Mouse (Mus musculus) G1E (cell line): ENCODE measurements around the gene Capn10. TPM values are rescaled to one million over a fixed set of nuclear protein-coding genes. Genes with fewer than 3 reads are reported as not detected.

Source experiments
- ATAC-seq: 2 replicates; pipeline ENCODE4 v1.8.0; 2016; ENCODE audit warnings: mild to moderate bottlenecking; ENCODE audit not compliant: insufficient number of reproducible peaks, poor library complexity, low FRiP score, severe bottlenecking; ENCODE audit errors: extremely low read depth
- DNase-seq: peaks from one replicate; pipeline ENCODE4 v3.0.0; 2012; ENCODE audit warnings: low spot score
- H3K27me3 ChIP-seq: 2 replicates; pipeline ENCODE4 v1.6.1; 2012; ENCODE audit warnings: mild to moderate bottlenecking, low read length, inconsistent platforms; ENCODE audit not compliant: insufficient read depth
- H3K36me3 ChIP-seq: replicated peaks from 2 replicates; pipeline ENCODE3; 2012; ENCODE audit warnings: mild to moderate bottlenecking, inconsistent platforms
- H3K4me1 ChIP-seq: 2 replicates; pipeline ENCODE4 v1.6.1; 2012; ENCODE audit warnings: low read depth, low read length, inconsistent platforms, mixed read lengths; ENCODE audit not compliant: insufficient read depth
- H3K4me3 ChIP-seq: 2 replicates; pipeline ENCODE4 v1.5.1; 2012; ENCODE audit warnings: low read depth, mild to moderate bottlenecking, inconsistent platforms, low read length, moderate library complexity, mixed read lengths
- H3K9me3 ChIP-seq: replicated peaks from 2 replicates; pipeline ENCODE4 v1.6.1; 2012; ENCODE audit warnings: inconsistent platforms
- CTCF ChIP-seq: IDR thresholded peaks from 2 replicates; pipeline ENCODE4 v1.5.1; 2012; ENCODE audit warnings: low read depth, low read length, inconsistent platforms, mixed read lengths
- GATA1 ChIP-seq: IDR thresholded peaks from 2 replicates; pipeline ENCODE4 v1.6.1; 2012; ENCODE audit warnings: borderline replicate concordance, low read length, inconsistent platforms, mixed read lengths
- GATA2 ChIP-seq: IDR thresholded peaks from 2 replicates; pipeline ENCODE4 v1.6.1; 2012; ENCODE audit warnings: low read depth, low read length, inconsistent platforms, borderline replicate concordance
- POLR2AphosphoS5 ChIP-seq: IDR thresholded peaks from 2 replicates; pipeline ENCODE4 v1.6.1; 2012; ENCODE audit warnings: low read depth, low read length, inconsistent platforms; ENCODE audit not compliant: insufficient replicate concordance
- TAL1 ChIP-seq: conservative IDR thresholded peaks from 2 replicates; pipeline ENCODE4 v1.6.1; 2012; ENCODE audit warnings: low read depth, low read length, inconsistent platforms, mixed read lengths
- polyA plus RNA-seq: library from polyadenylated mRNA; stranded (reverse); fragments of >175 nt; gene quantifications from 2 replicates; pipeline ENCODE4 v1.2.3, GENCODE M21; 2012
- total RNA-seq, 2 experiments: library from RNA; stranded (forward) in 1 of 2; stranded (reverse) in 1 of 2; fragments of 200-1000 nt in 1 of 2; fragments of >200 nt in 1 of 2; fragmentation: Nextera tagmentation in 1 of 2; gene quantifications; 2 replicates each; pipeline ENCODE4 v1.2.3; 2014 to 2017

The Capn10 gene
- total and polyA plus RNA-seq, 3 experiments = 13.2 to 25.0 (median 22.3) TPM

GRCm38 (mm10) chr1:92903627-92904026 is 30.5 kb upstream of the Capn10 start:
- H3K9me3 ChIP-seq = no peaks in the 10 kb centered on the region
- no peak overlapping the region for H3K4me3 ChIP-seq
- no peak for ATAC-seq
- peaks cover 14% of the 10 kb centered on the region for H3K36me3 ChIP-seq
- no peak for DNase-seq
- H3K27me3 ChIP-seq = peaks cover 36% of the 10 kb centered on the region
- H3K4me1 ChIP-seq = peaks cover 33% of the 10 kb centered on the region
- TF ChIP-seq GATA1 = no peak
- no peak for TF ChIP-seq CTCF
- TF ChIP-seq TAL1 = no peak
- no peak for TF ChIP-seq GATA2
- TF ChIP-seq POLR2AphosphoS5 = no peak

GRCm38 (mm10) chr1:92905703-92906310 is 28.4 kb upstream of the Capn10 start:
- peaks cover 52% of the 10 kb centered on the region for H3K4me1 ChIP-seq
- DNase-seq = no peak
- H3K4me3 ChIP-seq = no peak overlapping the region
- no peaks in the 10 kb centered on the region for H3K9me3 ChIP-seq
- H3K36me3 ChIP-seq = peaks cover 15% of the 10 kb centered on the region
- TF ChIP-seq TAL1 = no peak
- no peak for TF ChIP-seq GATA1
- TF ChIP-seq POLR2AphosphoS5 = no peak
- TF ChIP-seq CTCF = no peak
- TF ChIP-seq GATA2 = no peak
- peaks cover 20% of the 10 kb centered on the region for H3K27me3 ChIP-seq
- no peak for ATAC-seq

GRCm38 (mm10) chr1:92906779-92907631 is 27.2 kb upstream of the Capn10 start, which contains the start of gene Dusp28:
Gene Dusp28, plus strand, starts transcription at chr1:92906981.
- peaks cover 63% of the 10 kb centered on the region for H3K4me1 ChIP-seq
- peak; percentile 93 for DNase-seq
- peak within 1 kb of the TSS; percentile 85 for H3K4me3 ChIP-seq
- peak; percentile 77 for ATAC-seq
- TF ChIP-seq GATA1 (no peak), CTCF (peak; percentile 12; the same call in 1 of the 2 replicates)
- H3K27me3 ChIP-seq = peaks cover 9% of the 10 kb centered on the region
- H3K36me3 ChIP-seq = peaks cover 20% of the 10 kb centered on the region
- H3K9me3 ChIP-seq = no peaks in the 10 kb centered on the region

DNA sequence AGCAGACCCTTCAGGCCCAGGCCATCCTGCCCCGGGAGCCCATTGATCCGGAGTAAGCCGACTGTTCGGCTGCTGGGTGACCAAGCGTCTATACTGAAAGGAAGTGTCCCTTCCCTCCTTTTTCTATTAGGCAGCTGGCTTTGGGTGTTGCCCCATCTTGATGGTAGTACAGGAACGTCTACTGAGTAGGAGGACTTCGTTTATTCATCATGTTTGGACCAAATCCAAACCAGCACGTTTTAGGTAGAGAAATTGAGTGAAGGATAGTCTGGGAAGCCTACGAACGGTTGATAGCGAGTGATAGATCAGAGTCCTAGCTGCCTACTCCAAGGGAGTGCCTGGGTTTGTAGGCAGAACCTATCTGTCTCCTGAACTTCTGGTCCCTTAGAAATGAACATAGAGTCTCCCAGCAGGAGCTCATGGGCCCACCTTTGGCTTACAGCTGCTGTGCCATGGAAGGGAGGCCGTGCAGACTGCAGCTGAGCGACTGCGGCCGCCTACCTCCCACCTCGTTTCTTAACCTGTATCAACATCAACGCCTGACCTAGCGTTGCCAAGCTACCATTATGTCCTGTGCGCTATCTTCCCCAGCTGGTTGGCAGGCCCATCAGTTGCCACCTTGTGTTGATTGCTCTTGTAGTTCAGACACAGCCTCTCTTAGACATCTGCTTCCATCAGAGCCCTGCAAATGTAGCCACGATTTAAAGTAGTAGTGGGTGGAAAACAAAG is 26.4 kb upstream of the Capn10 start:
- peak; percentile 5; the same call in 1 of the 2 replicates for ATAC-seq

GRCm38 (mm10) chr1:92908664-92909063 is 25.5 kb upstream of the Capn10 start:
- no peaks in the 10 kb centered on the region for H3K9me3 ChIP-seq
- H3K27me3 ChIP-seq = no peaks in the 10 kb centered on the region
- DNase-seq (no peak), ATAC-seq (no peak)
- peaks cover 36% of the 10 kb centered on the region for H3K36me3 ChIP-seq
- peaks cover 67% of the 10 kb centered on the region for H3K4me1 ChIP-seq
- TF ChIP-seq POLR2AphosphoS5 (no peak), TAL1 (no peak), GATA1 (no peak)
- H3K4me3 ChIP-seq = no peak overlapping the region

More for the DNA sequence above, 26.4 kb upstream of the Capn10 start:
- Histone ChIP-seq H3K4me1 (peaks cover 68% of the 10 kb centered on the region), H3K9me3 (no peaks in the 10 kb centered on the region), H3K4me3 (peak overlapping the region; percentile 85), H3K27me3 (peaks cover 5% of the 10 kb centered on the region), H3K36me3 (peaks cover 28% of the 10 kb centered on the region)
- no peak for DNase-seq
- TF ChIP-seq GATA2 (no peak), TAL1 (no peak)

GRCm38 (mm10) chr1:92909068-92909467 is 25.1 kb upstream of the Capn10 start:
- H3K4me1 ChIP-seq = peaks cover 67% of the 10 kb centered on the region
- H3K4me3 ChIP-seq = no peak overlapping the region
- H3K9me3 ChIP-seq = no peaks in the 10 kb centered on the region
- TF ChIP-seq TAL1 = no peak
- TF ChIP-seq GATA1 = no peak
- TF ChIP-seq POLR2AphosphoS5 = no peak
- TF ChIP-seq GATA2 = no peak
- TF ChIP-seq CTCF = 0 out of 2 replicates have a peak, but pooled peaks have one; percentile 3
- peaks cover 40% of the 10 kb centered on the region for H3K36me3 ChIP-seq
- H3K27me3 ChIP-seq = no peaks in the 10 kb centered on the region
- no peak for DNase-seq
- no peak for ATAC-seq
